Mouse (Mus musculus) left cerebral cortex, postnatal 14 days (tissue): ENCODE measurements at regions not wholly inside any gene's neighbourhood (a gene's known extent, or its start where the extent isn't known, plus 50 kb on each side); places are given as distances from the start of the nearest gene placed in this dataset.

Source experiments
- DNase-seq, 2 experiments: peaks; one replicate each; pipeline ENCODE4 v3.0.0; 2021 to 2022; ENCODE audit warnings: low spot score in 2 of 2, mixed read lengths in 1 of 2
- intact Hi-C: fragments of 180-260 bp; cut with DNase I; formaldehyde crosslinking; loops from one replicate; pipeline ENCODE4 v1.15.1; 2025

- intact Hi-C loops: no loop called here
- DNase-seq: no peak
Measured at GRCm38 (mm10) chr8:92021521-92021920, 219.7 kb upstream of the Irx3 start.

- DNase-seq: no peak
- intact Hi-C loops: no loop called here
Measured at GRCm38 (mm10) chr8:92014704-92015103, 212.8 kb upstream of the Irx3 start.

GRCm38 (mm10) chr8:92013183-92013582 is 211.3 kb upstream of the Irx3 start:
- intact Hi-C loops: no loop called here
- no peak for DNase-seq

GRCm38 (mm10) chr8:92010412-92010811 is 208.5 kb upstream of the Irx3 start:
- DNase-seq: no peak
- intact Hi-C loops: no loop called here

GRCm38 (mm10) chr8:92008616-92009610 is 207.0 kb upstream of the Irx3 start:
- intact Hi-C loops: no loop called here
- DNase-seq: no peak

- DNase-seq: no peak
- intact Hi-C loops: no loop called here
Measured at GRCm38 (mm10) chr8:92005091-92005490, 203.2 kb upstream of the Irx3 start.

GRCm38 (mm10) chr8:92004532-92004931 is 202.7 kb upstream of the Irx3 start:
- intact Hi-C loops: no loop called here
- no peak for DNase-seq

- intact Hi-C loops: no loop called here
- no peak for DNase-seq
Measured at GRCm38 (mm10) chr8:92000368-92000767, 198.5 kb upstream of the Irx3 start.

GRCm38 (mm10) chr8:91999661-92000060 is 197.8 kb upstream of the Irx3 start:
- intact Hi-C loops: no loop called here
- DNase-seq: no peak

GRCm38 (mm10) chr8:91999189-91999588 is 197.3 kb upstream of the Irx3 start:
- intact Hi-C loops: no loop called here
- DNase-seq: no peak

- DNase-seq: no peak
- intact Hi-C loops: no loop called here
Measured at GRCm38 (mm10) chr8:91997892-91998189, 196.0 kb upstream of the Irx3 start.

- DNase-seq: no peak
- intact Hi-C loops: no loop called here
Measured at GRCm38 (mm10) chr8:91997023-91997891, 195.4 kb upstream of the Irx3 start.

- no peak for DNase-seq
- intact Hi-C loops: no loop called here
Measured at GRCm38 (mm10) chr8:91996305-91997022, 194.6 kb upstream of the Irx3 start.

- no peak for DNase-seq
- intact Hi-C loops: no loop called here
Measured at GRCm38 (mm10) chr8:91995407-91996144, 193.7 kb upstream of the Irx3 start.

GRCm38 (mm10) chr8:91991542-91992452 is 189.9 kb upstream of the Irx3 start:
- DNase-seq: no peak
- intact Hi-C loops: no loop called here

GRCm38 (mm10) chr8:91990952-91991351 is 189.1 kb upstream of the Irx3 start:
- intact Hi-C loops: no loop called here

GRCm38 (mm10) chr8:91990048-91990447 is 188.2 kb upstream of the Irx3 start:
- DNase-seq: no peak
- intact Hi-C loops: no loop called here

More at GRCm38 (mm10) chr8:91990952-91991351, 189.1 kb upstream of the Irx3 start:
- DNase-seq: no peak
